Mouse (Mus musculus): ENCODE results near the gene Skil. TPM values are rescaled to one million over a fixed set of nuclear protein-coding genes. Genes with fewer than 3 reads are reported as not detected.

The Skil gene
- polyA plus RNA-seq, 1 experiment from 2014 or later: 23.3 TPM

- Histone ChIP-seq H3K4me2 (no peak overlapping the region), H3K9ac (no peak overlapping the region), H3K9me3 (no peaks in the 10 kb centered on the region), H3K4me3 (no peak overlapping the region), H3K36me3 (no peaks in the 10 kb centered on the region), H3K27ac (replicated peaks) (no peak overlapping the region), H3K4me1 (replicated peaks) (peaks cover 9% of the 10 kb centered on the region), H3K27me3 (no peaks in the 10 kb centered on the region)
- 35% methylated on average over 10 of the region's 10 CpGs for WGBS
- no peak for ATAC-seq (ENCODE audit: low FRiP score, low read depth)
These were observed 5.8 kb upstream of the Skil start for GRCm38 (mm10) chr3:31088789-31089775.

GRCm38 (mm10) chr3:31089956-31090355 is 4.9 kb upstream of the Skil start:
- Histone ChIP-seq H3K4me1 (replicated peaks) (peaks cover 9% of the 10 kb centered on the region), H3K27ac (replicated peaks) (no peak overlapping the region), H3K36me3 (no peaks in the 10 kb centered on the region), H3K9ac (no peak overlapping the region), H3K27me3 (no peaks in the 10 kb centered on the region), H3K4me2 (no peak overlapping the region), H3K4me3 (no peak overlapping the region), H3K9me3 (no peaks in the 10 kb centered on the region)
- ATAC-seq (ENCODE audit: low FRiP score, low read depth): no peak
- WGBS: 65% methylated on average over 7 of the region's 7 CpGs

GRCm38 (mm10) chr3:31093196-31093595 is 1.7 kb upstream of the Skil start:
- Histone ChIP-seq H3K27me3 (no peaks in the 10 kb centered on the region), H3K27ac (replicated peaks) (peak overlapping the region; percentile 100), H3K9me3 (no peaks in the 10 kb centered on the region), H3K4me3 (peak overlapping the region; percentile 92), H3K4me2 (peak overlapping the region; percentile 91), H3K36me3 (no peaks in the 10 kb centered on the region), H3K4me1 (replicated peaks) (peaks cover 27% of the 10 kb centered on the region), H3K9ac (peak overlapping the region; percentile 74)
- ATAC-seq (ENCODE audit: low FRiP score, low read depth): peak; percentile 13
- WGBS: 2% methylated on average over 13 of the region's 13 CpGs

- Histone ChIP-seq H3K9me3 (no peaks in the 10 kb centered on the region), H3K4me2 (peak overlapping the region; percentile 91), H3K27me3 (no peaks in the 10 kb centered on the region), H3K4me3 (peak overlapping the region; percentile 92), H3K36me3 (no peaks in the 10 kb centered on the region), H3K27ac (replicated peaks) (peak overlapping the region; percentile 100), H3K4me1 (replicated peaks) (peaks cover 32% of the 10 kb centered on the region), H3K9ac (peak overlapping the region; percentile 74)
- ATAC-seq (ENCODE audit: low FRiP score, low read depth): peak; percentile 25
- WGBS: under 1% methylated on average over 35 of the region's 58 CpGs
These were observed 1.1 kb upstream of the Skil start for GRCm38 (mm10) chr3:31093627-31094351.

GRCm38 (mm10) chr3:31095179-31095490 is 277 bp downstream of the Skil start:
- Histone ChIP-seq H3K36me3 (no peaks in the 10 kb centered on the region), H3K27me3 (no peaks in the 10 kb centered on the region), H3K4me2 (peak overlapping the region; percentile 91), H3K4me3 (peak overlapping the region; percentile 92), H3K4me1 (replicated peaks) (peaks cover 41% of the 10 kb centered on the region), H3K27ac (replicated peaks) (peak overlapping the region; percentile 100), H3K9me3 (no peaks in the 10 kb centered on the region), H3K9ac (peak overlapping the region; percentile 82)
- peak; percentile 9; the same call in 1 of the 2 replicates for ATAC-seq (ENCODE audit: low FRiP score, low read depth)
- WGBS: 0% methylated on average over 16 of the region's 39 CpGs

- ATAC-seq (ENCODE audit: low FRiP score, low read depth): peak; percentile 0; the same call in 1 of the 2 replicates
- Histone ChIP-seq H3K36me3 (no peaks in the 10 kb centered on the region), H3K27me3 (no peaks in the 10 kb centered on the region), H3K4me2 (peak overlapping the region; percentile 91), H3K27ac (replicated peaks) (peak overlapping the region; percentile 100), H3K4me3 (peak overlapping the region; percentile 92), H3K4me1 (replicated peaks) (peaks cover 43% of the 10 kb centered on the region), H3K9me3 (no peaks in the 10 kb centered on the region), H3K9ac (peak overlapping the region; percentile 82)
- under 1% methylated on average over 24 of the region's 33 CpGs for WGBS
These were observed 765 bp downstream of the Skil start for GRCm38 (mm10) chr3:31095491-31096154.

GRCm38 (mm10) chr3:31096155-31097101 is 1.6 kb downstream of the Skil start:
- Histone ChIP-seq H3K36me3 (no peaks in the 10 kb centered on the region), H3K4me3 (peak overlapping the region; percentile 92), H3K27ac (replicated peaks) (peak overlapping the region; percentile 100), H3K9ac (peak overlapping the region; percentile 82), H3K9me3 (no peaks in the 10 kb centered on the region), H3K27me3 (no peaks in the 10 kb centered on the region), H3K4me2 (peak overlapping the region; percentile 91), H3K4me1 (replicated peaks) (peaks cover 48% of the 10 kb centered on the region)
- ATAC-seq (ENCODE audit: low FRiP score, low read depth): no peak
- WGBS: 39% methylated on average over 10 of the region's 10 CpGs

GRCm38 (mm10) chr3:31097102-31097720 is 2.4 kb downstream of the Skil start:
- H3K4me3 ChIP-seq: no peak overlapping the region; the same call in 1 of the 2 replicates
- no peaks in the 10 kb centered on the region for H3K9me3 ChIP-seq
- no peak overlapping the region for H3K27ac ChIP-seq (replicated peaks)
- no peak for ATAC-seq (ENCODE audit: low FRiP score, low read depth)
- no peaks in the 10 kb centered on the region for H3K36me3 ChIP-seq
- H3K27me3 ChIP-seq: no peaks in the 10 kb centered on the region
- H3K4me1 ChIP-seq (replicated peaks): peaks cover 54% of the 10 kb centered on the region
- H3K9ac ChIP-seq: no peak overlapping the region
- peak overlapping the region; percentile 44 for H3K4me2 ChIP-seq
- 74% methylated on average over 13 of the region's 13 CpGs for WGBS

GRCm38 (mm10) chr3:31097976-31098375 is 3.1 kb downstream of the Skil start:
- 58% methylated on average over 11 of the region's 11 CpGs for WGBS

GRCm38 (mm10) chr3:31098556-31098955 is 3.7 kb downstream of the Skil start:
- ATAC-seq (ENCODE audit: low FRiP score, low read depth): no peak
- Histone ChIP-seq H3K4me2 (peak overlapping the region; percentile 44), H3K9me3 (no peaks in the 10 kb centered on the region), H3K9ac (no peak overlapping the region), H3K36me3 (no peaks in the 10 kb centered on the region), H3K4me3 (no peak overlapping the region), H3K27me3 (no peaks in the 10 kb centered on the region), H3K27ac (replicated peaks) (no peak overlapping the region), H3K4me1 (replicated peaks) (peaks cover 46% of the 10 kb centered on the region)
- 75% methylated on average over 1 of the region's 1 CpGs for WGBS

More at GRCm38 (mm10) chr3:31097976-31098375, 3.1 kb downstream of the Skil start:
- H3K4me3 ChIP-seq: no peak overlapping the region; the same call in 1 of the 2 replicates
- H3K4me2 ChIP-seq: peak overlapping the region; percentile 44
- peaks cover 50% of the 10 kb centered on the region for H3K4me1 ChIP-seq (replicated peaks)
- H3K27me3 ChIP-seq: no peaks in the 10 kb centered on the region
- H3K27ac ChIP-seq (replicated peaks): no peak overlapping the region
- no peaks in the 10 kb centered on the region for H3K9me3 ChIP-seq
- no peak overlapping the region for H3K9ac ChIP-seq
- no peak for ATAC-seq (ENCODE audit: low FRiP score, low read depth)
- no peaks in the 10 kb centered on the region for H3K36me3 ChIP-seq
